Mouse (Mus musculus) induced T-regulatory cell, adult 2 months (primary cell): ENCODE results near the gene Gsta3.
"Not testable (repeated sequence)": the region's sequence is repeated elsewhere in the genome, so short reads cannot be mapped to it uniquely, and the experiment has no call there.

Experiments used
- DNase-seq: peaks from one replicate; pipeline ENCODE4 v3.0.0-alpha.2; 2012; ENCODE audit warnings: low read depth

Gene Gsta3

GRCm38 (mm10) chr1:21239911-21240898 is at the start of gene Gsta3:
Gene Gsta3, plus strand, starts transcription at chr1:21240589.
- DNase-seq, result no peak

GRCm38 (mm10) chr1:21206241-21206640 is 34.1 kb upstream of the Gsta3 start:
- DNase-seq, result no peak

GRCm38 (mm10) chr1:21213537-21213936 is 26.9 kb upstream of the Gsta3 start:
- peak; percentile 9 for DNase-seq

GRCm38 (mm10) chr1:21213991-21214692 is 26.2 kb upstream of the Gsta3 start:
- not testable (repeated sequence) for DNase-seq

GRCm38 (mm10) chr1:21218489-21218919 is 21.9 kb upstream of the Gsta3 start, which contains the start of gene Tmem14a:
Gene Tmem14a, plus strand, starts transcription at chr1:21218575.
- DNase-seq, result peak; percentile 96

- DNase-seq, result no peak
Observed at GRCm38 (mm10) chr1:21227756-21228395, 12.5 kb upstream of the Gsta3 start.

- DNase-seq, result not testable (repeated sequence)
Observed at GRCm38 (mm10) chr1:21228740-21229722, 11.4 kb upstream of the Gsta3 start.

GRCm38 (mm10) chr1:21230376-21230775 is 10.0 kb upstream of the Gsta3 start:
- no peak for DNase-seq

- no peak for DNase-seq
Observed at GRCm38 (mm10) chr1:21231744-21232464, 8.5 kb upstream of the Gsta3 start.

- DNase-seq, result no peak
Observed at GRCm38 (mm10) chr1:21232516-21232915, 7.9 kb upstream of the Gsta3 start.

- DNase-seq, result no peak
Observed at GRCm38 (mm10) chr1:21235359-21235758, 5.0 kb upstream of the Gsta3 start.

GRCm38 (mm10) chr1:21241096-21241495 is 707 bp downstream of the Gsta3 start:
- no peak for DNase-seq

- no peak for DNase-seq
Observed at GRCm38 (mm10) chr1:21244290-21244960, 4.0 kb downstream of the Gsta3 start.

- no peak for DNase-seq
Observed at GRCm38 (mm10) chr1:21246136-21246535, 5.7 kb downstream of the Gsta3 start.

GRCm38 (mm10) chr1:21247896-21248295 is 7.5 kb downstream of the Gsta3 start:
- DNase-seq, result no peak

GRCm38 (mm10) chr1:21248560-21249390 is 8.4 kb downstream of the Gsta3 start:
- no peak for DNase-seq

GRCm38 (mm10) chr1:21251661-21252060 is 11.3 kb downstream of the Gsta3 start:
- no peak for DNase-seq

- DNase-seq, result no peak
Observed at GRCm38 (mm10) chr1:21252566-21253302, 12.3 kb downstream of the Gsta3 start.
